Mouse (Mus musculus): ENCODE data around the gene Angptl2. TPM values are rescaled to one million over a fixed set of nuclear protein-coding genes. Genes with fewer than 3 reads are reported as not detected.

Gene Angptl2
- total RNA-seq, 2 experiments from 2014 or later: 41.9 to 51.7 TPM

DNA sequence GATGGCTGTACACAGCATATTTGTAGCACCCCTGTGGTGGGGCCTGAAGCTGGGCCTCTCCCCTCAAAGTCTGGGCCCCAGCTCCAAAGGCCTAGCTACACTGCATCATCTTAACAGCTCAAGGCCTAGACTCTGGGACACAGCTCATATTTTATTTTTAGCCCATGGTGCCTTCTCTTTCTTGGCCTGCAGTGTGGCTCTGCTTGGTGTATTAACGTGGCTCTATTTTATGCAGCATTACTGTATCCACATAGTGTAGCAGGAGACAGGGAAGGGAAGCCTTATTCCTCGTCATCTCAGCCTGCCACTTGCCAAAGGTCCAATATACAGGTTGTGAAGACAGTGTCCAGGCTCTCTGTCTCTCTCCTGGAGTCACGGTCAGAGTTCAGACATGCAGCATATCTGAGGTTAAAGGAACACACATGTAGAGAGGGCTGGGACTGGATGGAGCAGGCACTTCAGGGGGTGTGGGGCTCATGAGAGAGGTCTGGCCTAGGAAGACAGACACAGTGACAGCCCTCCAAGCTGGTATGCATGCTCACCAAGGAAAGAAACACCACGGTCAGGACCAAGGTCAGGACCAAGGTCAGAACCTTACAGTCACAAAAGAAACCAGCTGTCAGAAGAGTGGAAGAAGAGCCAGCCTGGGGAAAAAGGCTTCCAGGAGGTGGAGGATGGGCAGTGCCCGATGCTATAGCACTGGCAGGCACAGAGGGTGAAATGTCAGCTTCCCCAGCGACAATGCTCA lies 52.7 kb downstream of the Angptl2 start:
- no peak for DNase-seq (ENCODE audit: low spot score in 2 of 2)

DNA sequence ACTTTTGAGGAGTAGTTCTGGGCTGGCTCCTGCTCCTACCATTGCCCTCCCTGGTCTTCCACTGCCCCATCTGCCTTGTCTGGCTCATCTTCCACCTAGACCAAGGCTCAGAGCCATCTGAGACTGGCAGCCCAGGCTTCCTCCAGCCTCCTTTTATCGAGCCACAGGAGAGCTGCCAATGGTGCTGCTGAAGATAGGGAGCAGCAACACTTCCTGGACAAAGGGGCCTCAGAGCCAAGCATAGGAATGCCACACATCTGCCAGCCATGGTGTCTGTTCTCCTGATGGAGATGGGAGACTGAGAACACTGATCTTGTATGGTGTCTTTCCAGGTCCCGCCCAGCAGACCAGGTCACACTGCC lies 53.2 kb downstream of the Angptl2 start:
- no peak for DNase-seq (ENCODE audit: low spot score in 2 of 2)

DNA sequence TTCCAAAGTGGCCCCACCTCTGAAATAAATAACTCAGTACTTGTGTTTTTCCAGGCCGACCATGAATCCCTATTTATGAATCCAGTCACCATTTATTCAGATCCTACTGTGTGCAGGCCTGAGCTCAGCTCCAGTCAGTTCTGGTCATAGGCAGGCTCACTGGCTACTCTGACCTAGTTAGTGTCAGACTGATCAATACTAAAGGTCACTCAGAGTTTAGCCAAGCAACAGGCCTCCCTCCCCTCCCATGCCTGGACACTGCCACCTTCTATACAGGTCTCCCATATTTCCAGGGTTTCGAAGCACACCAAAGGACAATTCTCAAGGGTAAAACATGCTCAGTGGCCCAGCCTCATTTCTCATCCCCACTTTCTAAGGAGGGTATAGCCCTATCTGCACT lies 54.7 kb downstream of the Angptl2 start:
- no peak for DNase-seq (ENCODE audit: low spot score in 2 of 2)

DNA sequence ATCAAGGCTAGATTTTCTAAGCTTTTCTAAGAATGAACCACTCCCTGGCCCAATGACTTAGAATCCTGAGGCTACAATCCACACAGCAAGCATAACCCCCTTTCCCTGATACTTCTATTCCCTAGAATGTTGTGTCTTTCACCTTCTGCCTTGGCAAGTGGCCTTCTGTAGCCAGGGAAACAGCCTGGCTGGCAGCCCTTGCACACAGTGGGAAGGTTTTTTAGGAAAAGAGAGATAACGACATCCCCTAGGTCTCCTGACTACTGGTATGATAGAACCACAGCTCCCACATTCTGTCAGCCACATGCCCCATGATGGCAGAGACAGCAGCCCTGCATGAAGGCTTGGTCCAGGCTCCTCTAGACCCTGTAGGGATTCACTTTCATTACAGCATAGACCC lies 55.6 kb downstream of the Angptl2 start:
- no peak for DNase-seq (ENCODE audit: low spot score in 2 of 2)

GRCm38 (mm10) chr2:33272665-33273439 lies 57.0 kb downstream of the Angptl2 start:
- DNase-seq (ENCODE audit: low spot score in 2 of 2): no peak

DNA sequence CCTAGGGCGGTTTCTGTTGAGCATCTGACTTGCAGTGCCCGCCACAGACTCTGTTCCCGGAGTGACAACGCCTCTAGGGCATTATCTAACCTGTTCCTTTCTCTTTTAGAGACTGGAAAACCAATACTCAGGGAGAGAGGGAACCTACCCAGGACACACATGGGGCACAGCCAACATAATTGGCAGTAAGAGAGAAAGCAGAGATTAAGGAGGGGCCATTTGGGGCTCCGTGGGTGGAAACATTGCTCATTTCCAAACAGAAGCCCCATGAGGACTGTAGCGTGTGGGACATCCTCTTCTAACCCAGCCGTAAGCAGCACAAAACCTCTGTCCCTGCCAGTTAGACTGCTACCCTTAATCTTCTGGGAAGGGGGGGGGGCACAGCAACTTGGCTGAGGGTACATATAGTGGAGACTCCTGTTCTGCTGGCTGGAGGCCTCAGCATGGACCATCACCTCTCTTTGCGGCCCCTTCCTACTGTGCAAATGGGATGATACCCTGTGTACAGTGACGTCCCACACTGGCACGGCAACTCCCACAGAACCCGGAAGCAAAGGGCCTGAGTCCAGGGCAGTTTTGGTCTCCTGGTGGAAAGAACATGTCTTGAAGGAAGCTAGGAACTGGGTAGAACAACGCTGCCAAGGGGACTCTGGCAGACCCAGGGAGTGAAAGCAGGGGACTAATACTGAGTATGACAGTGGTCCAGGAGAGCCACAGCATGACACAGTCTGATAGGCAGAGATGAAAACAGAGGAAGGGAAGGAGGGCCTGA lies 59.0 kb downstream of the Angptl2 start:
- DNase-seq (ENCODE audit: low spot score in 2 of 2): no peak

DNA sequence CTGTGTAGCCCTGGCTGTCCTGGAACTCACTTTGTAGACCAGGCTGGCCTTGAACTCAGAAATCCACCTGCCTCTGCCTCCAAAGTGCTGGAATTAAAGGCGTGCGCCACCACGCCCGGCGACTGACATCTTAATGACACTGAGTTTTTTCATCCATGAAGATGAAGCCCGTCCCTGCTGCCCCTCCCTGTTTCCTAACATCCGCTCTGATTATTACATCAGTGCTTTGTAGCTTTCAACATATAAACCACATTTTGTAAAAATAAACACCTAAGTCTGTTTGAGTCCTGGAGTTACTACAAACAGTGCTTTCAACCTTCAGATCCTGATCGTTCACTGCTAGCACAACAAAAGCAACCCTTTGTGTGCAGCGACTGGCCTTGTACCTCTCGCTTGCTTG lies 63.9 kb downstream of the Angptl2 start:
- no peak for DNase-seq (ENCODE audit: low spot score in 2 of 2)

GRCm38 (mm10) chr2:33280525-33280924 lies 64.7 kb downstream of the Angptl2 start:
- DNase-seq (ENCODE audit: low spot score in 2 of 2): no peak

GRCm38 (mm10) chr2:33281807-33282206 lies 65.9 kb downstream of the Angptl2 start:
- DNase-seq (ENCODE audit: low spot score in 2 of 2): no peak

DNA sequence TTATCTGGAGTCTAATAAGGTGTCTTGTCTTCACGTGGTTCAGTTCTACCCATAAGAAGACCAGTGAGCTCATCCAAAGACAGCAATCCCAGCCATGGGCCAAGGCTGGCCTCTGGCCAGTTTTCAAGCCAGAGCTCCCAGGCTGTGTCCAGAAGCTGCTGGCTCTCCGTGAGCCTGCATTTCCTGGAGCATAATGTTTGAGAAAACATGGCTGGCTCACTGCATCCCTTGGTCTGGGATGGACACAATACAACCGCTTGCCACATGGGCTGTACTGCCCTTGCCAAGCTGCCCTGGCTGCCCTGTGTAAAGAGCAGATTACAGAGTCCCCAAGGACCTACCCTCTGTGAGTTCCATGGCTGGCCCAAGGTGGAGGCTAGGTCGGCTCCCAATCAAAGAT lies 67.0 kb downstream of the Angptl2 start:
- DNase-seq (ENCODE audit: low spot score in 2 of 2): no peak

GRCm38 (mm10) chr2:33283674-33284073 lies 67.8 kb downstream of the Angptl2 start:
- no peak for DNase-seq (ENCODE audit: low spot score in 2 of 2)

- no peak for DNase-seq (ENCODE audit: low spot score in 2 of 2)
Observed at GRCm38 (mm10) chr2:33288837-33289236, 73.0 kb downstream of the Angptl2 start.

- DNase-seq (ENCODE audit: low spot score in 2 of 2): no peak
Observed at GRCm38 (mm10) chr2:33290491-33290890, 74.6 kb downstream of the Angptl2 start.

- DNase-seq (ENCODE audit: low spot score in 2 of 2): no peak
Observed at GRCm38 (mm10) chr2:33292057-33292456, 76.2 kb downstream of the Angptl2 start.

DNA sequence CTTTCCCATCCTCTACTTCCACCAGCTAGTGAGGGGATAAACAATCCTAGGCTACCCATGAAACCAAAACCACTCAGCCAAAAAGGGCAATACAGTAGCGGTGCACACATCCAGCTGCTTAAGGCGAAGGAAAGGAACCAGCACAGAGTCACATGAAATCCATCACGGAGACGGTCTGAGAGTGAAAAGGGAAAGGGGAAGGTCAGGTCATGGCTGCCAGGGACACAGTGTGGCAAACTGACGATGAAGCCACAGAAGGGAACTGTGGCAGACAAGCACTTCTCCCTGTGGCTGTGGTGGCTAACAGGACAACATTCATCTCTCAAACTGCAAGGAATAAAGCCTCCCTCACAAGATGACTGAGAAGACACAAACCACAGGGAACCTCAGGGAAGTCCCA lies 79.2 kb downstream of the Angptl2 start:
- no peak for DNase-seq (ENCODE audit: low spot score in 2 of 2)

Other genes with a start within 250 kb of the Angptl2 start
- gene Slc2a8, start 234.0 kb upstream of the Angptl2 start, total RNA-seq (2021): 10 to 100 TPM; 19.7 to 20.4 TPM
- 10 to 100 TPM; 35.7 to 39.7 TPM for gene Garnl3, start 84.4 kb upstream of the Angptl2 start, total RNA-seq (2021)
- gene Ralgps1, start 155.4 kb downstream of the Angptl2 start, total RNA-seq (2021): 10 to 100 TPM in 1 of 2 experiments, 1 to 10 TPM in 1; 7.6 to 10.1 TPM
- 10 to 100 TPM; 22.9 TPM for gene Zbtb34, start 215.3 kb downstream of the Angptl2 start, total RNA-seq (2021)